Mouse (Mus musculus) heart, adult 2 months (tissue): ENCODE results near the gene Cd247.

ENCODE experiments used
- CTCF ChIP-seq: fragments of 200-600 bp; IDR thresholded peaks from 2 replicates; pipeline ENCODE4 v1.8.1; 2022; ENCODE audit warnings: antibody characterized with exemption, mild to moderate bottlenecking, moderate library complexity
- EP300 ChIP-seq: fragments of 200-500 bp; IDR thresholded peaks from 2 replicates; pipeline ENCODE4 v1.6.1; 2011; ENCODE audit warnings: low read depth, low read length, control low read depth; ENCODE audit not compliant: insufficient read depth
- POLR2A ChIP-seq: fragments of 200-500 bp; IDR thresholded peaks from 2 replicates; pipeline ENCODE4 v1.6.1; 2011; ENCODE audit warnings: mild to moderate bottlenecking, low read depth, low read length, control low read depth; ENCODE audit not compliant: insufficient read depth

- no peak for TF ChIP-seq POLR2A
- TF ChIP-seq CTCF = no peak
- no peak for TF ChIP-seq EP300
Measured at GRCm38 (mm10) chr1:165843586-165843985, 55.1 kb downstream of the Cd247 start.
